Mouse (Mus musculus) thymus, postnatal 25 days (tissue): Measurements from ENCODE around the gene Mn1.

ENCODE experiments used
- DNase-seq: peaks from one replicate; pipeline ENCODE4 v3.0.0; 2022

Mn1 gene

DNA sequence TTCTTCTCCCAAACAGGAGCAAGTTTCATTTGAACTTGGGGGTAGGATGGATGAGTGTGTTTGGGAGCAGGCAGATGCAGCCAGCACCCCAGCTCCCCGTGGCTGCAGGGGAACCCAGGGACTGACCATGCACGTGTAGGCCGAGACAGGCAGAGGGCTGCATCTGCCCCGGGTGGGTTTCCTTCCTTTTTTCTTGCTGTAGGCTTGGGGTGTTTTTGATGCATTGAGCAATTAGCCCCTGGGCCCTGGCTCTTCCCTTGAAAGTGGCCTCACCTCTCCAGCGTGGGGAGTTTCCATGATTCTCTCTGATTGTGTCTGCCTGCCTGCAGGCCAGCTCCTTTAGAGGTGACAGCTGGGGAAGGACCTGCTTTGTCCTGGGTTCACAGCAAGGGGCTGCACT, 15.7 kb downstream of the Mn1 start:
- no peak for DNase-seq

DNA sequence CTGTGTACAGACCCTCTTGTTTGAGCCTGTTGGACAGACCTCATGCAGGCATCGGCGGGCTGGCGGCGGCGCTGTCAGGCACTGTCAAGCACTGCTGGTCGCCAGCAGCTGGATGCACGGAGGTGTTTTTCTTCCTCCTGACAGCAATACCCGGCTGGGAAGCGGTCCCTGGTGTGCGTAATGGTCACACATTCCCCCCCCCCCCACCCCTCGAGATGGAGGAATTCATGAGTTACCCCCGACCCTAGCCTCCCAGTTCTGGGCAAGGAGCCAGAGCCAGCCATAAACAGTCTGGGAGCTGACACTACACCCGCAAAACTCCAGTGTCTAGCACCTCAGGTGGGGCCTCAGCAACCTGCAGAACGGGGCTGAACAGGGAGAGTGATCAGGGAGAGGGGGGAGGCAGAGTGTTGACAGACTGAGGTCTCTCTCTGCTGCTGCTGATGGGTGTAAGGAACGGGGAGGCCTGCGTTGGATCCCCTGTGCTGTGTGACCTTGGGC, 17.2 kb downstream of the Mn1 start:
- DNase-seq: no peak

DNA sequence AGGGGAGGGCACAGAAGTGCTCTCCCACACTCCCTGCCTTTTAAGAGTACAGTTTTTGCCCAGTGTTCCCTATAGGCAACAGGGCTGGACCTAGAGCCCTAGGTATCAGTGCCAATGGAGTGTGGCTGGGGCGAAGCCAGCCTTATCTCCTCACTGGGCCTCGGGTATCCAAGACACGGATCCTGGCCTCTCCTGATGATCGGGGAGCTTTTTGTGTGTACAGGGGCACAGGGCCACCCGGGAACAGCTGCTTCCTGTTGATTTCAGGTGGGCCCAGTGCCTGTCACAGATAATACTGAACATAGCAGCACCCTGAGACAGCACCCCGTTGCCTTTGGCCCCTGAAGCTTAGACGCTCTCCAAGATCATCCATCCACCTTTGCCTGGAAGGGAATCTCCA, 19.1 kb downstream of the Mn1 start:
- DNase-seq: no peak

DNA sequence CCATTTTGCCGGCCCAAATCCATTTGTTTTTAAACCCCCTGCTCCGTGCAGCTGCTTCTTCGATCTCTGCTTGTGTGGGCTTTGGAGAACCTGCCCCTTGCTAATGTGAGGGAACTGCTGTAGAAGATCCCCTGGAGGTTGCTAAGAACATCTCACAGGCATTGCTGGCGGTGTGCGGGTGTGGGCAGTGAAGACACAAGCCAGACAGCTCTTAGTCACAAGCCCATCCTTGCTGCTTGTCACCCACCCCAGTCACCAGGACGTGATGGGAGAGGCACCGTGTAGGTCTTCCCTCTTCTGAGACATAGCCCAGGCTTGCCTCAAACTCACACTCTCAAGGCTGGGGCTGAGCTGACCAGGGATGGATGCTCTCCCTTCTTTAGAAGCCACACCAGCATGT, 20.0 kb downstream of the Mn1 start:
- DNase-seq: no peak

DNA sequence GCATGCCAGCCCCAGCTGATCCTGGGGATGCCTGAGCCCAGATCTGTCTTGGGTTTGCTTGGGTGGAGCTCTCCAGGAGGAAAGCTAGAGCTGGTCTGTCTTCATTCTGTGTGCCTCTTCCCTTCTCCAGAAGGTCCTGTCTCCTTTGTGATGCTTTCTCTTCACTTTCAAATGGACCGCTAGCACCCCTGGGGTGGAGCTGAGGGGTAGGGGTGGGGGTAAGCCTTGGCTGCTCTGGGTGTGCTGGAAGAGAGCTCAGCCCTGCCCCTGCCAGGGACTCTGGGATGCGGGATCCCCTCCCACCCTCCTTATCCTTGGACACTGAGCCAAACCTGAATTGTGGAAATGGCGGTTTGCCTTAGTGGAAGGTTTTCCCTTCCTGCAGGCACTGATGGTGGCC, 21.2 kb downstream of the Mn1 start:
- DNase-seq: no peak

DNA sequence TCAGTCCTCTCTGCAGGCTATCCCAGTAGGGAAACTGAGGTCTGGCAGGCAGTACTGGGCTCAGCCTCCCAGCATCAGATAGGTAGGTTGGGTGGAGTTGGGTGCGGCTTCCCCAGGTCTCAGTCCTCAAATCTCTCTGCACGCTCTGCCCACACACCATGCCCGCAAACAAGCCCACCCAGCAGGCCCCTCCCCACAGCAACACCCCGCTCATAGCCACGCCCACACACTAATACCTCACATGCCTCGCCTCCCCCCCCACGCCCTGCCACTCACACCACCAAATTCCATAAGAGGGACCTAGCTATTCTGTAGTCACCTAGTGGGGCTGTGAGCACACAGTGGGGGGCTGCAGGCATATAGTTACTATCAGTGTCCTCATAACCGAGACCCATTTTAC, 21.7 kb downstream of the Mn1 start:
- DNase-seq: no peak

DNA sequence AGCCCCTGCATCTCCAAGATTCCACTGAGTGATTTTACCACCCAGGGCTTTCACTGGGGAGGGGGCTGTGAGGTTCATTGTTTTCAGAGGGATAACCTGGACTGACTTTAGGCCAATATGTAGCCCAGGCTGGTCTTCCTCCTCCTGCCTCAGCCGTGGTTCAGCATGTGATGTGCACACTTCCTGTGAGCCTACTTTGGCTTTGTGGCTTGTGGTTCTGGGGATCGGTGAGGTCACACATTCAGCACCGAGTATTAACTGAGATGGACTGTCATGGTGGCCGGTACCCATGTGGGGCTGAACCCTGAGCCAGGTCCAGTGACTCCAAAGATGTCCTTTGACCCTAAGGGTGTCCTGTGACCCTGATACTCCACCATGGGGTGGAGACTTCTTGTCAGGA, 23.1 kb downstream of the Mn1 start:
- no peak for DNase-seq

DNA sequence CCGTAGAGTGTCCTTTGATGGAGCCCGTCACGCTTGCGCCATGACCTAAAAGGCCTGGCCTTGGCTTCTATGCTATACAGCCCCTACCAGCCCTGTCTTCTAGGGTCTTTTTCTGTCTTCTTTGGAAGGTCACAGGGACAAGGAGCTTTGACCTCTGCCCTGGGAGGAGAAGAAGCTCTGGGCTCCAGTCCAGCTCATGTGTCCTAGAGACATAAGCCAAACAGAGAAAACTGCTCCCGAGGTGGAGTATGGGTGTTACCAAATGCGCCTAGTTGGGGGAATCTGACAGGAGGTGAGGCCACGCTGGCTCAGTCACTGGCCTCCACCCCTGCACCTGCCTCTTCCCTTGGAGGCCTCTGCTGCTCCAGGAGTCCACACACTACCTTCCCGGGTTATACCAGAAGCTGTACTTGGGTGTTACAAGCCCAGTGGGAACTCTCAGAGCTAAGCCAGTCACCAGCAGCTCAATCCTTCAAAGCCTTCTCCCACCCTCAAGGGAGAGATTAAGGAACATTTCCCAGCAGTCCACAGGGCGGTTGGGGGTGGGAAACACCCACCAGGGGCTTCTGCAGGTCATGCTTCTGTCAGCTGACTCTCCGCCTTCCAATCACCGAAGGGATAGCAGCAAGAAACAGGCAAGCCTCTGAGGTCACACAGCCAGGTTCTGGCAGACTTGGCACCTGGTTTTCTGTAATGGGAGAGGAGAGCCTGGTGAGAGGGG, 25.1 kb downstream of the Mn1 start:
- no peak for DNase-seq

DNA sequence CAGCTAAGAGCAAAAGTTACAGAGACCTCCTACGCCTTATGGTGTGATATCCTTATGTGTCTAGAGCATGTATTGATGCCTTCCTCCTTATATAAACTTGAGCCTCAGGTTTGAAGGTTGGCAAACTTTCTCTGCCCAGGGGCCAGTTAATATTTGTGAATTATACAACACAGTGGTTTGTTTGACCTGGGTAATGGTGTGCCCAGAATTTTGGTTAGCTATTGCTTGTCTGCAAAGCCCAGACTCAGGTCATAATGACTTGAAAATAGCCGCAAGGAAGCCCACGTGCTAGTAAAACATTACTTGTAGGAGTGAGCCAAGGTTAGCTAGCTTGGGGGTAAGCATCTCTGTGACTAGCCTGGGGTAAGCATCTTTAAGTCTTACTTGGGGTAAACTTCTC, 26.5 kb downstream of the Mn1 start:
- DNase-seq: no peak

DNA sequence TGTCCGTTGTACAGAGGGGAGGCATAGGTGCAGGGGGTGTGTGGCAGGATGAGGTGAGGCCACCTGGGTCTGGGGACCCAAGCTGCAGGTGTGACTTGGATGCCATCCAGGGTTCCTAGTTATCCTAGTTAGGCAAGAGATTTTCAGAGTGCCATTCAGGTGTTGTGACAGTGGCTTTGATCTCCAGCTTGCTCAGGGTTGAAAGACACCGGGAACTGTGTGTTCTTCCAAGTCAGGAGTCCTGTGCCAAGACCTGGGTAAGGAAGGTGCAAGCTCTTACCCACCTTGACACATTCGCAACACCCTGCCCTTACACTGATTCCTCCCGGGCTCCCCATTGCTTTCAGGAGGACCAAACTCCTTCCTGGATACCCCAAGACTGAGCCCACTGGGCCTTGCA, 27.2 kb downstream of the Mn1 start:
- no peak for DNase-seq

DNA sequence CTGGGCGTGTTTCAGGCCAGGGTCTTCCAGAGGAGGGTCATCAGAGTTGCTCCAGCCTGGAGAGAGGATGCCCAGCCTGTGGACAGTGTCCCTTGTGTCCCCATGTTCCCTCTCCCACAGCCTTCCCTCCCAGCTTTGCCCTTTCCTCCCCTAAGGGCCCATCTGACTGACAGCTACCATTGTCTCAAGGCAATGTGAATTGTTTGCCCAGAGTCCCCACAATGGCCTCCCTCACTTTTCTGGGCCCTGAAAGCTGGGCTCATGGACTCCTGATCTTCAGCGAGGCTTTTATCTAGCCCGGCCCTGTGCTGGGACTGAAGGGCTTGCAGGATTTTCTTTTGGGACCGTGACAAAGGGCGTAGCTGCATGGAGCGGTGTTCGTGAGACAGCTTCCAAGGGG, 29.5 kb downstream of the Mn1 start:
- DNase-seq: no peak

DNA sequence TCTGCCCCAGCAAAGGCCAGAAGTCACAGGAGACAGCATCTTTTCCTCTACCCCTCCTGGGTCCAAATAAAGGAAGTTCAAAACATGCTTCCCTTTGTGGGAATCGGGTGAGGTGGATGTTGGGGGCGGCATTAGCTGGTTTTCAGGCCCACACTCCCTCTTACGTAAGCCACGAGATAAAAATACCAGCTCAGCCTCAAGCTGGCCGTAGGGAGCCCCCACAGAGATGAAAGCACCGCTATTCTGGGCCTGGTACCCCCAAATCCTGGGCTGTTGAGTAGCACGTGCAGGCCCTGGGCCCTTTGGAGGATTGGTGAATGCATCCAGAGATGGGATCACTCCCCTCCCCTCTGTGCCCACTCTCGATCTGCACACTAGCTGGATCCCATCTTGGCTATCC, 32.5 kb downstream of the Mn1 start:
- DNase-seq: no peak

DNA sequence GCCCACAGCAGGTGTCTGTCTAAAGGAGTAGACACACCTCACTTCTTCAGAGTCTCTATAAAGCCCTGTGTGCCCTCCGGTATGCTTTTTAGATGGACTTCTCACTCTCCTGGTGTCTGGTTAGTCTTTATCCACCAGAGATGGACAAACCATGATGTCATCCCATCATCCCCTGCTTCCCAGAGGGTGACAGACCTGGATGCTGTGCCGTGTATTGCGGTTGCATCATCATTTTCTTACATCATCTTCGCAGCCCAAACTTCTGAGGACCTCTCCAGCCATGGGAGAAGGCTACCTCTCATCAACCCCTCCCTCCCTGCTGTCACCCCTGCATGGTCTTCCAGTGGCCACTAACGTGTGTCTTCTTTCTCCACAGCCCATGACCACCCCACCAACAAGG, 37.1 kb downstream of the Mn1 start:
- DNase-seq: no peak

DNA sequence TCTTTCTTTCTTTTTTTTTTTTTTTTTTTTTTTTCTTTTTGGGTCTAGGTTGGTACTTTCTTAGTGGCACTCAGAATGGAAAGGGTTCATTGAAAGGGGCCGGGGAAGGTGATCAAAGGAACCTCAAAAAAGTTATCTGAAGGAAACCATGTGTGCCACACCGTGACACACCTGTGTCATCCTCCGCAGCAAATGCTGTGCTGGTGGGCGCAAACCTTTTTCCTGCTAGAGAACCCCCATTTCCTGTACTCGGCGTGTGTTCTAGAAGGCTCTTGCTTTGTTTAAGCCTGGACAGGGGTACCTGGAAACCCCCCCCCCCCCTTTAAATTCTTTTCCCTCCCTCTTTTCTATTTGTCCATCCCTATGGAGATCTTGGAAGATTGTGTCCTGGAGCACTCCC, 37.7 kb downstream of the Mn1 start:
- peak; percentile 73 for DNase-seq

DNA sequence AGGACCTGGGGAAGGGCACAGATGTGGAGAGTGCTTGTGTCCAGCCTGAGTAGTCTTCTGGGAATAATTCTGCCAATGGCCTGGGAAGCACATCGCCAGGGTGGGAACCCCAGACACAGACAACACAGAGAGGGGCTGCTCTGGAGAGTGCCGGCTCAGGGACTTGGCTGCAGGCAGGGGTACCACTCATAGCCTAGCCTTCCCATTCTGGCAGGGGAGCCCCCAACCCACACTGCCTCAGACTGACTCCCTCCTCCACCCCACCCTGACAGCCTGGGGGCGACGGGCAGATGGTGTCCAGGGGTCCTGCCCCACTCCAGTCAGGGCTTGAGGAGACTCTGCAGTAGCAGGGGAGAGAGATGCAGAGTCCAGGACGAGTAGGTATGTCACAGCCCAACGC, 41.5 kb downstream of the Mn1 start:
- DNase-seq: no peak

DNA sequence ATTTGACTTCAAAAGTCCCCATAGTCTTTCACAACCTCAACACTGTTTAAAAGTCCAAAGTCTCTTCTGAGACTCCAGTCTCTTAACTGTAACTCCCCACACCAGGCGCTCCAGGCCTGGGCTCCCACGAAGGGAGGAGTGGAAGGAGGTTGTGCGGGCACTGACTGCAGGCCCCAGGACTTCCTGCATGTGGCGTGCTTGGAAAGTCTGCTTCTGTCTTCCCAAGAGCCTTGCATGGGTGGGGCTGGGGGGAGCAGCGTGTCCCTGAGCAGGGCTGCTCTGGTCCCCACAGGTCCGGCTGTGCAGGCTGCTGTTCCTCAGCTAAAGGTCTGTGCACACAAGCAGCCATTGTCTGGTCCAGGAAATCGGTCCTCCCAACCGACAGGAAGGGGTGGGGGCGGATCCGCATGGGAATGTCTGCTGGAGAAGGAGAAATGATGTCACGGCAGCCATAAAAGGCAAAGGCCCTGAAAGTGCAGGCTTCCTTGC, 48.7 kb downstream of the Mn1 start:
- DNase-seq: no peak

DNA sequence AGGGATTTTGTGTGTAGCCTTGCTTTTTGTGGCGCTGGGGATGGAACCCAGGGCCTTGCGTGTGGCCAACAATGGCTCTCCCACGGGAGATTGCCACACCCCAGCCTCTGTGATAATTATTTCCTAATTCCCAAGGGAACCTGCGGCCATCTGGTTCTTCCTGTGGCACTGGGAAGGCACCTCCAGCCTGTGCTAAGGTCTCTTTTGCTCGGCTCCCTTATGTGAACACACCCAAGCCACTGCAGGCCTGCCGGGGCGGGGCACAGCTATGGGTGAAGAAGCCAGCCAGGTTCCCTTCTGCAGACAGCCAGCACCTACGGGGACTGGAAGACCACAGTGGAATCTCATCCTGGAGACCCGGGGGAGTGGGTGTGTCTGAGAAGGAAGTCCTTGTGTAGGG, 49.3 kb downstream of the Mn1 start:
- DNase-seq: no peak

DNA sequence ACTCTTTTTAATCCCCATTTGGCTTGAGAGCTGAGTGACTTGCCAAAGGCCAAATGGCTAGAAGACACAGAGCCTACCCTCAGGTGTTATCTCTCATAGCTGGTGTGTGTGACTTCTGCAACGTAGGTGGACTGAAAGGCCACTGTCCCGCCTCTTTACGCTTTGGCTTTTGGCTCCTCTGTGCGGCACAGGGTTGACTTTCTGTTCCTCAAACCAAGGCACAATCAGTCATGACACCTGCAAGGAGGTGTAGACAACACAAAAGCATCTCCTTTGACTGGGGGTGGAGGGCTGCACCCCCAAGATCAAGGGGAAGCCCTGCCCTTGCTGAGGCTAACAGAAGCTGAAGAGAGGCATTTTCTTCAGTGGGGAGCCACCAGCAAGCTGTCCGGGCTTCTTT, 50.5 kb downstream of the Mn1 start:
- DNase-seq: no peak

DNA sequence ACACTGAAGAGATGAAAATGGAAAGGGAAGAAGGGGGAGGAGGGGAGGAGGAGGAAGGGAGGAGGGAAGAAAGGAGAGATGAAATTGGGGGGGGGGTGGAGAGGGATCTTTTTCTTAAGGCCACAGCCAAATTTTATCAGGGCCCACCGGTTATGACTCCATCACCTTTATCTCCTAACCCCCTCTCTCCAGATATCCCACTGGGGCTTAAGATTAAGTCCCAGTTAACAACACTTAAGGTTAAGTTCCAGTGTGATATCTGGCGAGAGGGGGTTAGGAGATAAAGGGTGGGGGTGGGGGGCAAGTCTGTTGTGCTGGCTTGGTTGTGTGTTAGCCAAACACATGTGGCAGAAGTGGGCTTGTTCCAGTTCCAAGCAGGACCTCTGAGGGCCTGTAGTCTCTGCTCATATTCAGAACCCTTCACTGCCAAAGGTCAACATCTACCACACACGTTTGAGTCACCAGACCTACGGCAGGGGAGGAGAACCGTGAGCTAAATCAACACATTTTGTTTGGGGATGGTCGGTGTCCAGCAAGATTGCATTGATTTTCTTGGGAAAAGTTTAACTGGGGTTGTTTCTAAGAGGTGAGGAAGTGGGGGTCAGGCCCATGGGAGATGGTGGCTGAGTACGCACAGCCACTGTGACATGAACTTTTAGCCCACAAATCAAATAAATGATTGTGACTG, 52.2 kb downstream of the Mn1 start:
- DNase-seq: no peak

DNA sequence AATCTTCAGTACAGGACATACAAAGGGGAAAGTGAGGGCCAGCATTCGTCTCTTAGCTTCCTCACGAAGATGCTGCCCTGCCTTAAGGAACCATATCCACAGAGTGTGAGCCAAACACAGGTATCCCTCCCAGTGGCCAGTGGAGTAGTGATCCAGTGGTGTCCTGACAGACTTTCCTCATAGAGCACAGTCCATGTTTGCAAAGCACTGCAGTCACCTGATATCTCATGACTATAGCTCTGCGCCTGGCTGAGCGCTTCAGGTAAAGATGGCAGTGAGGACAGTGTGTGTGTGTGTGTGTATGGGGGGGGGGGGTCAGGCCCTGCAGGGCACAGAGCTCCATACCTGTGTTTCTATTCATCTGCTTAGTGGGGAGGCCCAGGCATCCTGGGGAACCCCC, 53.7 kb downstream of the Mn1 start:
- no peak for DNase-seq

DNA sequence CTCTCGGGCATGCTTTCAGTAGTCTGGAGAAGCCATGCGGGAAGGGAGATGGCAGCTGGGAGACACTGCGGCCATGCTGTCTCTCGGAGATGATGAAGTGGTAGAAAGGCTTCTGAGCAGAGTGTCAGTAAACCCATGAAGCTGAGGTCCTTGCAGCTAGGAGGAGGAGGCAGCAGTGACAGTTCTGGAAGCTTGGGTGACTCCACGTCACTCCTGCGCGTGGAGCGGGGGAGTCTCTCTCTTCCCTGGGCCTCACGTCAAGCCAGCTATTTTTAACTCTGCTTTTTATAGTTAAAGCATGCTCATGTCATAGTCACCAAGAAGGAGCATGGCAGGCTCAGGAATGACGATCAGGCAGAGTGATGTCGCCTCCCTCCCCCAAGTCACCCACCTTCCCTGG, 56.3 kb downstream of the Mn1 start:
- DNase-seq: no peak

DNA sequence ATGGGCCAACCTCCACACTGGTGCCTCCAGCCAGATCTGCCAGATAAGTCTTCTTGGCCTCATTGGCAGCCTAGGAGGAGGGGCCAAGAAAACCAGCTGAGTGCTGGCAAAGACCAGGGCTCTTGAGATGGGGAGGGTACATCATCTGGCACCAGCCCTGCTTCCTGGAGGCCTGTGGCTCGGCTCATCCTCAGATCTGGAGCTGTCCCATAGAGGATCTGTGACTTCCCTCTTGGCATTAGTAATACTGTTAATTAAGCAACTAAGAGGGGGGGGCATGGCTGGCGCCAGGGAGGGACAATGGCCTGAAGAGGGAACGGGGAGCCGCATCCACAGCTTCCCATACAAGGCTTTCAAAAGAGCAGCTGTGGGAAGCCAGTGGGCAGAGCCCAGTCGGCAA, 58.6 kb downstream of the Mn1 start:
- DNase-seq: no peak

DNA sequence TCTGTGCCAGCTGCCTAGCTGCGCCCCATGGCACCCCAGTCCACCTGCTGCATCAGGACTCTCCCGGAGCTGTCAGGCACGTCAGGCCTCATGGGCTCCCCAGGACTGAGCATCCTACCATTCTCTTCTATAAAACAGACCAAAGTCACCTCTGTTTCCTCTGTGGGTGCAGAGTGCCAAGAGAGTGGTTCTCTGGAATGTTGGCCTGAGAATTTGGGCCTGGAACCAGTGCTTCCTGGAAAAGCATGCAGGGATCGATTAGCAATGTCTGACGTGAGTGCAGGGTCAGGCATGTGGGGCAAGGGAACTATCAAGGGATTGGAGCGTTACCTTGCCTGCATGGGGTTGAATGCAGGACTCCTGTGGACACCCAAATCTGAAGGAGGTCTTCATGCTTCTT, 59.0 kb downstream of the Mn1 start:
- no peak for DNase-seq

DNA sequence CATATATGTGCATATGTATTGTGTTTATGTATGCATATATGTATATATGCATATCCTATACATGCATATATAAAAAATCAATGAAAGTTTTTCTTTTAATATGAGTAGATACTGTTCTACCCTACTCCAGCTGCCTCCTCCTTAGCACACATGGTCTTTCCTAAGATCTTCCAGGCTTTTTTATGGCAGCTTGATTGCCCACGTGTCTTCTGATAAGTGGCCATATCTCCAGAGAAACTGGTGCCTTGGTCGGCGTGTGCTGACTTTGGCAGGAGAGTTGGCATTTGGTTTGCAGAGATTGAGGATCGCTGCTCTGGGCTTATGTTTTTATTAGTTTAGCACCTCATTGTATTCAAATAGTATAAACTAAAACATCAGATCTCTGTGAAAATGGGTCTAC, 68.7 kb downstream of the Mn1 start:
- no peak for DNase-seq
